ENCODE assay signal across 10 mouse cellular contexts in the genomic region with DNA sequence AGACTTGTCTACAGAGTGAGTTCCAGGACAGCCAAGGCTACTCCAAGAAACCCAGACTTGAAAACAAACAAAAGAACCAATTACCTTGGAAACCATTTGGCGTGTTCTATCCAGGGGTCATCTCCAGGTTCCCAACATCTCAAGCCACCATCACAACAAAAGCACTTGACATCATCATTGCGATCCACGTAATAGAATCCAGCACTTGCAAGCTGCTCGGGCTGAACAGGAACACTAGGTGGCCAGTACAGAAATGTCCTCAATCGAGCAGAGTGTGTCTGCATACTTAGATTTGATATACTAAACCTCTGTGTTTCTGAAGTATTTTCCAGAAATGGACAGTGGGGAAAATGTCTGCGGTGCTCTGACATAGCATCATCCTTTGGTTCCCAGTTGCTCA. TPM values are rescaled to one million over a fixed set of nuclear protein-coding genes. Genes with fewer than 3 reads are reported as not detected.
DNase-seq lines count a peak whose midpoint lies in the region; ATAC-seq and TF ChIP-seq lines count a peak whose summit lies in the region.
"Had no signal": no experiment of that assay in that cellular context is flagged by ENCODE, and none has a peak within 500 bp of the region (broad histone marks: within the 10 kb centered on the region; RNA-seq: fewer than 3 reads in every experiment).

No protein-coding gene starts in this region.

- H3K36me3 ChIP-seq in MEL (ENCODE audit: control insufficient read depth in 1 of 2, insufficient read depth in 2 of 2, low read length in 2 of 2), result peaks cover 3 to 57% of the 10 kb centered on the region in 2 experiments; a peak in 3 of 4 replicates
- H3K36me3 ChIP-seq in embryonic facial prominence, embryonic 15.5 days, result peaks cover 12% of the 10 kb centered on the region
- H3K36me3 ChIP-seq in liver, embryonic 15.5 days (replicated peaks), result peaks cover 16% of the 10 kb centered on the region

- peak overlapping the region; percentile 32; the same call in 1 of the 2 replicates for H3K4me2 ChIP-seq in embryonic facial prominence, embryonic 15.5 days (replicated peaks)
- peak overlapping the region; percentile 42 for H3K4me2 ChIP-seq in liver, embryonic 15.5 days

- no peak for TF ChIP-seq EP300 in MEL (IDR thresholded peaks at IDR 0.05; ENCODE audit: low read depth in 1 of 2, low read length in 2 of 2)

- no peak for DNase-seq in left cerebral cortex, adult 2 months (ENCODE audit: extremely low spot score in 1 of 2, low spot score in 2 of 2)
- no peak for DNase-seq in left cerebral cortex, adult 18-20 months (ENCODE audit: low spot score in 2 of 2)
- DNase-seq in MEL (ENCODE audit: low read depth, low spot score), result peak; percentile 49
- no peak for DNase-seq in layer of hippocampus, postnatal 14 days (ENCODE audit: low spot score in 2 of 2)
- DNase-seq in cerebellum, adult 18-20 months, result no peak
- DNase-seq: adrenal gland, adult 8-10 months; heart, adult 18-20 months; spleen, adult 18-20 months had no signal

- H3K9ac ChIP-seq in MEL (ENCODE audit: control insufficient read depth, low read depth, low read length, poor library complexity, severe bottlenecking), result no peak overlapping the region; the same call in 1 of the 2 replicates
- no peak overlapping the region for H3K9ac ChIP-seq in embryonic facial prominence, embryonic 15.5 days
- no peak overlapping the region for H3K9ac ChIP-seq in liver, embryonic 15.5 days

- H3K27me3 ChIP-seq in MEL (ENCODE audit: control insufficient read depth in 1 of 2, insufficient read depth in 2 of 2, low read length in 2 of 2), result no peaks in the 10 kb centered on the region
- H3K27me3 ChIP-seq in embryonic facial prominence, embryonic 15.5 days, result no peaks in the 10 kb centered on the region
- no peaks in the 10 kb centered on the region for H3K27me3 ChIP-seq in liver, embryonic 15.5 days

- no peak for TF ChIP-seq POLR2A in MEL (IDR thresholded peaks at IDR 0.05; ENCODE audit: control insufficient read depth in 1 of 2, insufficient read depth in 1 of 2, low read depth in 1 of 2, low read length in 2 of 2, poor library complexity in 1 of 2)

- H3K79me2 ChIP-seq in MEL (ENCODE audit: control insufficient read depth, insufficient read depth, low read length, poor library complexity), result peaks cover 49% of the 10 kb centered on the region

- WGBS in embryonic facial prominence, embryonic 15.5 days, result 87% methylated on average over 6 of the region's 6 CpGs
- WGBS in liver, embryonic 15.5 days (ENCODE audit: insufficient replicate concordance), result 79% methylated on average over 6 of the region's 6 CpGs

- peaks cover 20 to 33% of the 10 kb centered on the region in 2 experiments for H3K4me1 ChIP-seq in MEL (ENCODE audit: control insufficient read depth in 1 of 2, insufficient read depth in 2 of 2, low read length in 2 of 2)
- H3K4me1 ChIP-seq in embryonic facial prominence, embryonic 15.5 days, result peaks cover 19% of the 10 kb centered on the region
- H3K4me1 ChIP-seq in liver, embryonic 15.5 days (replicated peaks), result peaks cover 59% of the 10 kb centered on the region

- no peak for TF ChIP-seq RAD21 in MEL (IDR thresholded peaks at IDR 0.05; ENCODE audit: low read depth, low read length)

- H3K9me3 ChIP-seq in MEL (replicated peaks; ENCODE audit: insufficient read depth, low read length), result no peaks in the 10 kb centered on the region
- H3K9me3 ChIP-seq in embryonic facial prominence, embryonic 15.5 days (replicated peaks), result no peaks in the 10 kb centered on the region
- H3K9me3 ChIP-seq in liver, embryonic 15.5 days (replicated peaks), result no peaks in the 10 kb centered on the region

- no peak for ATAC-seq in embryonic facial prominence, embryonic 15.5 days (ENCODE audit: insufficient number of reproducible peaks, low FRiP score, low TSS enrichment, low read depth)
- ATAC-seq in liver, embryonic 15.5 days (ENCODE audit: insufficient read depth), result no peak

- no peak overlapping the region for H3K27ac ChIP-seq in left cerebral cortex, adult 2 months
- no peak overlapping the region for H3K27ac ChIP-seq in MEL (ENCODE audit: control insufficient read depth, low read depth, low read length)
- H3K27ac ChIP-seq in embryonic facial prominence, embryonic 15.5 days (replicated peaks), result no peak overlapping the region
- H3K27ac ChIP-seq in liver, embryonic 15.5 days (replicated peaks), result no peak overlapping the region

- intact Hi-C loops in left cerebral cortex, adult 2 months (cut with DNase I), result loop anchor here (10.0 kb wide), 1 partner anchor 649 kb away; the partner anchor contains the start of genes Dcun1d5 and Dync2h1

- H3K4me3 ChIP-seq in left cerebral cortex, adult 2 months, result peak overlapping the region; percentile 1; the same call in 1 of the 2 replicates
- H3K4me3 ChIP-seq in MEL (ENCODE audit: control insufficient read depth in 1 of 2, insufficient read depth in 1 of 2, low read depth in 2 of 2, low read length in 2 of 2), result peak overlapping the region in 1 of 2 experiments; percentile 2; a peak in 1 of 4 replicates
- H3K4me3 ChIP-seq in embryonic facial prominence, embryonic 15.5 days (replicated peaks), result no peak overlapping the region
- H3K4me3 ChIP-seq in liver, embryonic 15.5 days (replicated peaks), result no peak overlapping the region

- TF ChIP-seq CTCF in left cerebral cortex, adult 2 months (IDR thresholded peaks at IDR 0.05), result peak; percentile 10
- 0 out of 6 replicates have a peak, but pooled peaks of 1 of the 3 experiments have one; percentile 16 for TF ChIP-seq CTCF in MEL (IDR thresholded peaks at IDR 0.05 in 2 of 3, conservative IDR thresholded peaks at IDR 0.05 in 1 of 3; ENCODE audit: control insufficient read depth in 1 of 3, insufficient read depth in 1 of 3, low read depth in 2 of 3, low read length in 3 of 3, poor library complexity in 1 of 3, severe bottlenecking in 1 of 3)

TF ChIP-seq in MEL, 35 proteins besides CTCF, POLR2A, EP300 and RAD21:
- TF ChIP-seq MAZ (IDR thresholded peaks at IDR 0.05; ENCODE audit: low read depth, low read length), result no peak
- TF ChIP-seq CHD1 (IDR thresholded peaks at IDR 0.05; ENCODE audit: low read depth, low read length), result no peak
- no peak for TF ChIP-seq MXI1 (IDR thresholded peaks at IDR 0.05; ENCODE audit: low read depth, low read length)
- TF ChIP-seq RCOR1 (IDR thresholded peaks at IDR 0.05; ENCODE audit: low read depth, low read length), result no peak
- no peak for TF ChIP-seq ZMIZ1 (IDR thresholded peaks at IDR 0.05; ENCODE audit: low read depth, low read length)
- no peak for TF ChIP-seq ZNF384 (IDR thresholded peaks at IDR 0.05; ENCODE audit: low read depth, low read length)

RNA-seq across cellular contexts. Expression of gene Birc2, which starts 3.4 kb away (rescaled TPM):
- total RNA-seq in left cerebral cortex, adult 2 months (2021), result 10 to 100 TPM; 31.0 to 38.1 TPM
- 10 to 100 TPM; 34.9 to 36.6 TPM for total RNA-seq in left cerebral cortex, adult 18-20 months (2021)
- total RNA-seq in MEL (2012; rRNA removed), result 29.6 TPM in 2 replicates
- 10 to 100 TPM in 1 of 2 experiments, not detected in 1; 33.0 TPM for polyA plus RNA-seq in MEL (2012; ENCODE audit: insufficient read depth in 1 of 2, insufficient read length in 2 of 2, low read depth in 1 of 2, low replicate concordance in 2 of 2, missing spikeins in 1 of 2)
- 38.4 and 40.2 TPM in 2 replicates for polyA plus RNA-seq in embryonic facial prominence, embryonic 15.5 days (2015; fragmentation: Nextera tagmentation; extraction: Ambion mirVana)
- 12.9 and 13.0 TPM in 2 replicates for polyA plus RNA-seq in liver, embryonic 15.5 days (2015; fragmentation: Nextera tagmentation; extraction: Ambion mirVana)
- total RNA-seq in layer of hippocampus, postnatal 14 days (2021), result 10 to 100 TPM; 34.9 to 35.4 TPM

RNA-seq across cellular contexts. Expression of gene Birc3, which starts 39.6 kb away (rescaled TPM):
- total RNA-seq in left cerebral cortex, adult 2 months (2021), result 1 to 10 TPM; 2.9 to 3.9 TPM
- total RNA-seq in left cerebral cortex, adult 18-20 months (2021), result 1 to 10 TPM; 2.0 to 2.7 TPM
- total RNA-seq in MEL (2012; rRNA removed), result 11.6 and 15.9 TPM in 2 replicates
- 10 to 100 TPM in 1 of 2 experiments, not detected in 1; 26.5 TPM for polyA plus RNA-seq in MEL (2012; ENCODE audit: insufficient read depth in 1 of 2, insufficient read length in 2 of 2, low read depth in 1 of 2, low replicate concordance in 2 of 2, missing spikeins in 1 of 2)
- 15.2 and 17.0 TPM in 2 replicates for polyA plus RNA-seq in embryonic facial prominence, embryonic 15.5 days (2015; fragmentation: Nextera tagmentation; extraction: Ambion mirVana)
- polyA plus RNA-seq in liver, embryonic 15.5 days (2015; fragmentation: Nextera tagmentation; extraction: Ambion mirVana), result 7.0 and 7.1 TPM in 2 replicates
- 1 to 10 TPM; 3.7 to 4.2 TPM for total RNA-seq in layer of hippocampus, postnatal 14 days (2021)
